Mouse (Mus musculus): Measurements from ENCODE around the gene Nit1. TPM values are rescaled to one million over a fixed set of nuclear protein-coding genes. Genes with fewer than 3 reads are reported as not detected.
A peak's percentile ranks its signal among the peaks of the same experiment; 100 is the strongest.

Gene Nit1
- total and polyA plus RNA-seq, 3 experiments = 17.9 to 26.3 TPM; not detected in 1

DNA sequence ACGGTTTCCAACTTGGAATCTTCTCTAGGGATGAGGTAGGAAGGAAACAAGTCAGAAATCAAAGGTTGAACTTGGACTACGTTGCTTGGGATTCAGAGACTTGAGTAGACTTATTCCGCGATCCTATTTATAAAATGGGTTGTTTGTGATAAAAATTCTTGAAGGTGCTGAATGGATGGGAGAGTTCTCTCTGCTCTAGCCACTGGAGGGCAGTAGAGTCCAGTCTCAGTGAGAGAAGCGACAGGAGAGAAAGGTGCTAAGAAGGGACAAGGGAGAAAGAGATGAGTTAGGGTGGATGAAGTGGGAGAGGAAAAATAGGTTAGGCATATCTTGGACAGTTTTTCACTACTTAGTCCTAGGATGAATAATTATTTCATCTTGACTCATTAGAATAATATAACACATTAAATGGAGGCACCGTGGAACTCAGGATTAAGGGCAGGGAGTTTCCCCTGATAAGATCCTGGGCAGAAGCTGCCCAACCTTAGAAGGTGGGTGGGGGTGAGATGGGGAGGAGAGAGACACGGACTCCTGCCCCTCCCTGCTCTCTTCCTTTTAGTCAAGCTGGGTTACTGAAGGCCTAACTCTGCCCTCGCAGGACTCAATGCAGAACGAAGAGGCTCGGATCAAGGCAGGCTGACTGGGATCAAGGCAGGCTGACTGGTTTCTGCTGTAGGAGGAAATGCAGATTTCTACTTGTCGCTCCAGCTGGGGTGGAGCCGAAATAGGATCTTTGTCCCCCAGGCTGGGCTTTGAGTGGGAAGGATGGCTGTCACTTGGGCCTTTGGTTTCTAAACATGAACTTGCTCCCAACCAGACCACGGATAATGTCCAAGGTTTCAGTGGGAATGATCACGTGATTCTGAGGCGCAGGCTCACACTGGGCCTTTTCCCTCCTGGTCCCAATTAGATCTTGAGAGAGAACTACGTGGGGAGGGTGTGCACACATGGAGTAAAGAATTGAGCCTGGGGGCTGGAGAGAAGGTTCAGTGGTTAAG is 16.0 kb upstream of the Nit1 start:
- Histone ChIP-seq H3K9ac (ENCODE audit: control insufficient read depth, low read depth, low read length, poor library complexity, severe bottlenecking) (no peak overlapping the region), H3K27ac (ENCODE audit: control insufficient read depth, low read depth, low read length) (no peak overlapping the region), H3K4me3 (ENCODE audit: control insufficient read depth in 1 of 2, insufficient read depth in 1 of 2, low read depth in 2 of 2, low read length in 2 of 2) (no peak overlapping the region), H3K9me3 (replicated peaks; ENCODE audit: insufficient read depth, low read length) (no peaks in the 10 kb centered on the region), H3K27me3 (ENCODE audit: control insufficient read depth in 1 of 2, insufficient read depth in 2 of 2, low read length in 2 of 2) (no peaks in the 10 kb centered on the region), H3K36me3 (ENCODE audit: control insufficient read depth in 1 of 2, insufficient read depth in 2 of 2, low read length in 2 of 2) (peaks cover 2 to 5% of the 10 kb centered on the region in 2 experiments; a peak in 2 of 4 replicates), H3K4me1 (ENCODE audit: control insufficient read depth in 1 of 2, insufficient read depth in 2 of 2, low read length in 2 of 2) (0 out of 4 replicates have a peak, but pooled peaks cover 0 to 2% of the 10 kb centered on the region in 2 experiments), H3K79me2 (ENCODE audit: control insufficient read depth, insufficient read depth, low read length, poor library complexity) (no peaks in the 10 kb centered on the region)
- TF ChIP-seq HCFC1 (IDR thresholded peaks at IDR 0.05; ENCODE audit: low read depth, low read length) (no peak), ZNF384 (IDR thresholded peaks at IDR 0.05; ENCODE audit: low read depth, low read length) (no peak), USF2 (IDR thresholded peaks at IDR 0.05; ENCODE audit: borderline replicate concordance in 1 of 2, insufficient read depth in 1 of 2, low read depth in 1 of 2, low read length in 2 of 2) (no peak), MYB (IDR thresholded peaks at IDR 0.05; ENCODE audit: low read depth, low read length) (no peak), MEF2A (IDR thresholded peaks at IDR 0.05; ENCODE audit: extremely low read depth, insufficient replicate concordance, low read depth, low read length, poor library complexity, severe bottlenecking) (no peak), ZKSCAN1 (IDR thresholded peaks at IDR 0.05; ENCODE audit: low read depth, low read length) (no peak), EP300 (IDR thresholded peaks at IDR 0.05; ENCODE audit: low read depth in 1 of 2, low read length in 2 of 2) (no peak), SMC3 (IDR thresholded peaks at IDR 0.05; ENCODE audit: low read depth, low read length) (peak; percentile 86), NELFE (IDR thresholded peaks at IDR 0.05; ENCODE audit: low read depth, low read length) (no peak), TAL1 (IDR thresholded peaks at IDR 0.05; ENCODE audit: low read length) (no peak), GATA1 (IDR thresholded peaks at IDR 0.05; ENCODE audit: low read depth, low read length) (no peak), NRF1 (IDR thresholded peaks at IDR 0.05; ENCODE audit: insufficient read depth, low read depth, low read length, poor library complexity, severe bottlenecking) (no peak), CTCF (IDR thresholded peaks at IDR 0.05 in 2 of 3, conservative IDR thresholded peaks at IDR 0.05 in 1 of 3; ENCODE audit: control insufficient read depth in 1 of 3, insufficient read depth in 1 of 3, low read depth in 2 of 3, low read length in 3 of 3, poor library complexity in 1 of 3, severe bottlenecking in 1 of 3) (peak; percentile 75 to 95 (median 82)), E2F4 (IDR thresholded peaks at IDR 0.05; ENCODE audit: borderline replicate concordance, low read depth, low read length) (no peak), BHLHE40 (IDR thresholded peaks at IDR 0.05; ENCODE audit: borderline replicate concordance, low read depth, low read length) (no peak), ZC3H11A (IDR thresholded peaks at IDR 0.05; ENCODE audit: low read depth, low read length) (peak; percentile 84), JUND (IDR thresholded peaks at IDR 0.05; ENCODE audit: low read depth, low read length) (no peak), ELF1 (IDR thresholded peaks at IDR 0.05; ENCODE audit: low read depth, low read length) (no peak), RAD21 (IDR thresholded peaks at IDR 0.05; ENCODE audit: low read depth, low read length) (peak; percentile 95), MXI1 (IDR thresholded peaks at IDR 0.05; ENCODE audit: low read depth, low read length) (no peak), KAT2A (conservative IDR thresholded peaks at IDR 0.05; ENCODE audit: low read depth, low read length) (no peak), SIN3A (IDR thresholded peaks at IDR 0.05; ENCODE audit: low read length) (peak; percentile 61), RCOR1 (IDR thresholded peaks at IDR 0.05; ENCODE audit: low read depth, low read length) (0 out of 2 replicates have a peak, but pooled peaks have one; percentile 11), TBP (IDR thresholded peaks at IDR 0.05; ENCODE audit: low read depth, low read length) (no peak), USF1 (IDR thresholded peaks at IDR 0.05; ENCODE audit: low read depth, low read length) (no peak), CHD2 (IDR thresholded peaks at IDR 0.05; ENCODE audit: low read length) (no peak), GABPA (IDR thresholded peaks at IDR 0.05; ENCODE audit: low read depth, low read length) (no peak), MAZ (IDR thresholded peaks at IDR 0.05; ENCODE audit: low read depth, low read length) (no peak)
- DNase-seq (ENCODE audit: low read depth, low spot score) = peak; percentile 83
